Comparison of ENCODE assay signal across 7 mouse cellular contexts in the genomic region with DNA sequence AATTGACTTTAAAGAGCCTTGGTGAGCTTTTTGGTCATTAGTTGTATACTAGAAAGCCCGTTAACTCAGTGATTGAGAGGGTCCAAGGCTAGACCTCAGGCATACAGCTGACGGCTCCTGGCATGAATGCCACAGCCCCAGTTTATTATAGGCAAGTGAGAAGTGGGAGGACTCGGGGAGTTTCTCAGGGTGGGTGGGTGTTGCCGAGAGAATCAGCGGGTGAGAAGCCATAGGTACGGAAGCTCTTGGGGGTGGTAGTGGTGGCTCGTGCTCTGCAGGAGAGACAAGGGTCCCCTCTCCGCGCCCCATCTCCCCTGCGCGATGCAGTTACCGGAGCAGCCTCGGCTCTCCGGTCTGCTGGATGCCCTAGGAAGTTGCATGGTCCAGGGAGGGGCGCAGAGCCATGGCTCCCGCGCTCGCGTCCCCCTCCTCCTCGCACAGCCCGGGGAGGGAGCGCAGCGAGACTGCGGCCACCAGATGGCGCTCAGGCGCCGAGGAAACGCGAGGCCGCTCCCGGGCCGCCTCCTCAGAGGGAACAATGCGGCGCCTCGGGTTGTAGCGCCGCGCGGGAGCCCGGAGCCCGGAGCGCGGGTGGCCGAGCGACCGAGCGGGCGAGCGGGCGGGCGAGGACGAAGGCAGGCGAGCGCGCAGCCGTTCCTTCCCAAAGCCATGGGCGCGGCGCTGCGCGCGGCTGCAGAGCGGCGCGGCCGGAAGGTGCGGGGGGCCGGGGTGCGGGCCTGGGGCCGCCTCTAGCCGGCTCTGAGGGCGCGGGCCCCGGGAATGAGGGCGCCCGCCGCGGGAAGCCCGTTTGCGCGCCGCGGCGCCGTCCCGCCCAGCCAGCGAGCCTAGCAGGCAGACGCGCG. TPM values are rescaled to one million over a fixed set of nuclear protein-coding genes. Genes with fewer than 3 reads are reported as not detected.
DNase-seq lines count a peak whose midpoint lies in the region; ATAC-seq lines count a peak whose summit lies in the region.

Gene Mgat5b, plus strand, starts transcription at position 541 of the 863 bp plus-strand sequence.

- H3K9me3 ChIP-seq in embryonic facial prominence, embryonic 15.5 days (replicated peaks) = no peaks in the 10 kb centered on the region
- H3K9me3 ChIP-seq in heart, embryonic 10.5 days = no peaks in the 10 kb centered on the region
- H3K9me3 ChIP-seq in limb, embryonic 13.5 days = no peaks in the 10 kb centered on the region
- H3K9me3 ChIP-seq in midbrain, embryonic 15.5 days = no peaks in the 10 kb centered on the region

- peak within 1 kb of the TSS; percentile 65 for H3K4me3 ChIP-seq in embryonic facial prominence, embryonic 15.5 days (replicated peaks)
- peak within 1 kb of the TSS; percentile 72 for H3K4me3 ChIP-seq in heart, embryonic 10.5 days
- peak within 1 kb of the TSS; percentile 63 for H3K4me3 ChIP-seq in limb, embryonic 13.5 days
- peak within 1 kb of the TSS; percentile 79 for H3K4me3 ChIP-seq in midbrain, embryonic 15.5 days

- peak within 1 kb of the TSS; percentile 100 for H3K4me2 ChIP-seq in embryonic facial prominence, embryonic 15.5 days (replicated peaks)
- H3K4me2 ChIP-seq in limb, embryonic 13.5 days (replicated peaks) = peak within 1 kb of the TSS; percentile 99
- H3K4me2 ChIP-seq in midbrain, embryonic 15.5 days = peak within 1 kb of the TSS; percentile 75

- peaks cover 15% of the 10 kb centered on the region for H3K4me1 ChIP-seq in embryonic facial prominence, embryonic 15.5 days
- H3K4me1 ChIP-seq in heart, embryonic 10.5 days = peaks cover 28% of the 10 kb centered on the region
- H3K4me1 ChIP-seq in limb, embryonic 13.5 days = peaks cover 14% of the 10 kb centered on the region
- peaks cover 53% of the 10 kb centered on the region for H3K4me1 ChIP-seq in midbrain, embryonic 15.5 days

- no peaks in the 10 kb centered on the region for H3K36me3 ChIP-seq in embryonic facial prominence, embryonic 15.5 days
- no peaks in the 10 kb centered on the region for H3K36me3 ChIP-seq in heart, embryonic 10.5 days
- no peaks in the 10 kb centered on the region for H3K36me3 ChIP-seq in limb, embryonic 13.5 days
- H3K36me3 ChIP-seq in midbrain, embryonic 15.5 days (replicated peaks) = no peaks in the 10 kb centered on the region; the same call in 1 of the 2 replicates

- peaks cover 51% of the 10 kb centered on the region for H3K27me3 ChIP-seq in embryonic facial prominence, embryonic 15.5 days
- peaks cover 94% of the 10 kb centered on the region for H3K27me3 ChIP-seq in heart, embryonic 10.5 days (ENCODE audit: insufficient read depth, poor library complexity, severe bottlenecking)
- peaks cover 82% of the 10 kb centered on the region for H3K27me3 ChIP-seq in limb, embryonic 13.5 days
- 0 out of 2 replicates have a peak, but pooled peaks cover 11% of the 10 kb centered on the region for H3K27me3 ChIP-seq in midbrain, embryonic 15.5 days (replicated peaks)

- H3K27ac ChIP-seq in embryonic facial prominence, embryonic 15.5 days (replicated peaks) = no peak within 1 kb of the TSS
- peak within 1 kb of the TSS; percentile 83 for H3K27ac ChIP-seq in heart, embryonic 10.5 days
- H3K27ac ChIP-seq in limb, embryonic 13.5 days = no peak within 1 kb of the TSS
- H3K27ac ChIP-seq in midbrain, embryonic 15.5 days = peak within 1 kb of the TSS; percentile 89

- under 1% methylated on average over 81 of the region's 90 CpGs for WGBS in embryonic facial prominence, embryonic 15.5 days
- WGBS in heart, embryonic 10.5 days = 1% methylated on average over 88 of the region's 90 CpGs
- WGBS in limb, embryonic 13.5 days = under 1% methylated on average over 81 of the region's 90 CpGs
- WGBS in midbrain, embryonic 15.5 days = under 1% methylated on average over 90 of the region's 90 CpGs

- peak; percentile 86 for ATAC-seq in embryonic facial prominence, embryonic 15.5 days (ENCODE audit: insufficient number of reproducible peaks, low FRiP score, low TSS enrichment, low read depth)
- peak; percentile 86 for ATAC-seq in limb, embryonic 13.5 days (ENCODE audit: low FRiP score, low read depth)
- peak; percentile 91 for ATAC-seq in midbrain, embryonic 15.5 days (replicated peaks)

- H3K9ac ChIP-seq in embryonic facial prominence, embryonic 15.5 days = peak within 1 kb of the TSS; percentile 44
- H3K9ac ChIP-seq in limb, embryonic 13.5 days = peak within 1 kb of the TSS; percentile 75
- H3K9ac ChIP-seq in midbrain, embryonic 15.5 days = peak within 1 kb of the TSS; percentile 100

- DNase-seq in brain, adult 2 months (ENCODE audit: low read depth, low spot score) = peak; percentile 87
- DNase-seq in heart, embryonic 10.5 days (ENCODE audit: low spot score) = peak; percentile 83
- DNase-seq in kidney, adult 9 months = peak; percentile 65
- DNase-seq in spleen, adult 18-20 months = peak; percentile 45 to 78

RNA-seq across cellular contexts. Expression of gene Mgat5b, which starts in this region (rescaled TPM):
- polyA plus RNA-seq in embryonic facial prominence, embryonic 15.5 days (2015; fragmentation: Nextera tagmentation; extraction: Ambion mirVana) = 3.0 and 3.2 TPM in 2 replicates
- 0.38 and 1.1 TPM in 2 replicates for polyA plus RNA-seq in heart, embryonic 10.5 days (2016; fragmentation: Nextera tagmentation; extraction: Ambion mirVana)
- 1.6 and 1.7 TPM in 2 replicates for polyA plus RNA-seq in limb, embryonic 13.5 days (2015; fragmentation: Nextera tagmentation; extraction: Ambion mirVana)
- polyA plus RNA-seq in midbrain, embryonic 15.5 days (2015; fragmentation: Nextera tagmentation; extraction: Ambion mirVana) = 28.3 and 28.6 TPM in 2 replicates

Comparison
In these comparisons a context has a peak if more than half of its experiments do, and no peak if none do; other contexts are left out.
1. H3K27ac ChIP-seq: peak in heart, embryonic 10.5 days (single experiment) and midbrain, embryonic 15.5 days (single experiment); none in embryonic facial prominence, embryonic 15.5 days (single experiment) and limb, embryonic 13.5 days (single experiment).
2. H3K9ac ChIP-seq: peak in every context shown above with its lines; median percentile 100 in midbrain, embryonic 15.5 days; 75 in limb, embryonic 13.5 days; 44 in embryonic facial prominence, embryonic 15.5 days.
3. Peak in every context shown above with its lines, with median percentiles within 50 percentile points of each other: DNase-seq, ATAC-seq, H3K4me2 ChIP-seq and H3K4me3 ChIP-seq.